Mouse (Mus musculus): ENCODE measurements around the gene Myom3. TPM values are rescaled to one million over a fixed set of nuclear protein-coding genes. Genes with fewer than 3 reads are reported as not detected.
"Not testable (repeated sequence)": the region's sequence is repeated elsewhere in the genome, so short reads cannot be mapped to it uniquely, and the experiment has no call there.

Myom3 gene
- polyA plus RNA-seq (2016; fragmentation: Nextera tagmentation; extraction: Ambion mirVana), result not detected in 2 replicates

DNA sequence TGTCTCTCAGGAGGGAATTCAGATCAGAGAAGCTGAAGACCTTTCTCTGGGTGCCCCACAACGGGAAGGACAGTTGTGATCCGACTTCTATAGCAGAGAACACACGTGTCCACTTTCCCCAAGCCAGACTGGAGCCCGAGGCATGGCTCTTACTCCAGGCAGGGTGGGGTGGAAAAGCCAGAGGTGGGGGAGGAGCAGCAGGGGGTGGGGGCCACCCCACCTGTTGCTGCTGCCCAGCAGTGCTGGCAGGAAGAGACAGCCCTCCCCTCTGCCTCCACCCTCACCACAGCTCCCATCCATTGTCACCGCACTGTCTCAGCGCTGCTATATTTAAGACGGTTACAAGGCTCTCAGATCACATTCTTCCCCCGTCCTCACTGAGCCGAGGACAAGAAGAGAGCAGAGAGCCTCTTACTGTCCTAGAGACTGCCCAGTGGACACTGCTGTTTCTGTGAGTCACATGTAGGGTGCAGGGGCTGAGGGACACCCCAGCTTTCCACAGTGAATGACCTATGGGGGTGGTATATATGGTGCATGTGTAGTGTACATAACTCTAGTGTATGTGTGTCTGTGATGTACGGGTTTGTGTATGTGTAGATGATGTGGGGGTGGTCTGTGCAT lies at the start of gene Myom3:
Gene Myom3 (plus strand): TSS at position 360 of the 621 bp plus-strand sequence.
- WGBS, result 62% methylated on average over 10 of the region's 10 CpGs
- no peak for DNase-seq (ENCODE audit: low spot score)
- H3K27ac ChIP-seq, result no peak within 1 kb of the TSS

DNA sequence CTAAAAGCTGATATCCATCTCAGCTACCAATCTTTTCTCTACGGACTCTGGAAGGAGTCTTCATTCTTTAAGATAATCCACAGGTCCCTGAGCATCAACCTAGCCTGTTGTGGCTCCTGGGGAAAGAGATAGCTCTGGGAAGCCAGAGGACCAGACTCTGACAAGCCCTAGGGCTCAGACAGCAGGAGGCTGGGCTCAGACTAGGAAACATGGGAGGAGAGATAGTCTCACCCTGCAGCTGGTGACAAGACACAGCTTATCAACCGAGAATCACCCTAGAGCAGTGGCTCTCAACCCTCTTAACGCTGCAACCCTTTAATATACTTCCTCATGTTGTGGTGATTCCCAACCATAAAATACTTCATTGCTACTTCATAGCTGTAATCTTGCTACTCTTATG lies 49.1 kb upstream of the Myom3 start:
- 81% methylated on average over 3 of the region's 3 CpGs for WGBS
- Histone ChIP-seq H3K27me3 (ENCODE audit: insufficient read depth, poor library complexity, severe bottlenecking) (no peaks in the 10 kb centered on the region), H3K9me3 (no peaks in the 10 kb centered on the region), H3K36me3 (no peaks in the 10 kb centered on the region), H3K4me3 (no peak overlapping the region), H3K4me1 (replicated peaks) (peaks cover 3% of the 10 kb centered on the region), H3K27ac (no peak overlapping the region)
- DNase-seq (ENCODE audit: low spot score), result no peak

More for the DNA sequence above, at the start of gene Myom3:
- Histone ChIP-seq H3K4me3 (no peak within 1 kb of the TSS), H3K27me3 (ENCODE audit: insufficient read depth, poor library complexity, severe bottlenecking) (peaks cover 10% of the 10 kb centered on the region; the same call in 1 of the 2 replicates), H3K4me1 (replicated peaks) (peaks cover 36% of the 10 kb centered on the region), H3K36me3 (no peaks in the 10 kb centered on the region), H3K9me3 (peaks cover 3% of the 10 kb centered on the region; the same call in 1 of the 2 replicates)

DNA sequence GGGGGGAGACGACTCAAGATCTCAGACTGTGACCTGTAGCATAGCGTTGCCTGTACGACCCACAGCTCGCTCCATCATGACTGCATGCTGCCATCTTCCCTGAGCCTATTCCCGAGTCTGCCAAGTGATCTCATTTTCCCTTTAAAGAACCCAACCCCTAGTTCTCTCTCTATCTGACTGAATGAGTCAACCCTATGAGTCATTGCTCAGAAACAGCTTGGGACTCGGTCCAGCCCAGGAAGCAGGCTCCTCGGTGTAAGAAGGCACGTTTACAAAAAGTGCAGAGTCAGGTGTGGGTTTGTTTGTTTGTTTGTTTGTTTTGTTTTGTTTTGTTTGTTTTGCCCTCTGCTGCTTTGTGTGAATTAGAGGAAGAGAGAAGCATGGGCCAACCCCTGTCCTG lies 44.7 kb upstream of the Myom3 start:
- Histone ChIP-seq H3K36me3 (no peaks in the 10 kb centered on the region), H3K27ac (no peak overlapping the region), H3K4me3 (no peak overlapping the region), H3K9me3 (no peaks in the 10 kb centered on the region), H3K27me3 (ENCODE audit: insufficient read depth, poor library complexity, severe bottlenecking) (no peaks in the 10 kb centered on the region), H3K4me1 (replicated peaks) (no peaks in the 10 kb centered on the region; the same call in 1 of the 2 replicates)
- 90% methylated on average over 8 of the region's 8 CpGs for WGBS
- no peak for DNase-seq (ENCODE audit: low spot score)

DNA sequence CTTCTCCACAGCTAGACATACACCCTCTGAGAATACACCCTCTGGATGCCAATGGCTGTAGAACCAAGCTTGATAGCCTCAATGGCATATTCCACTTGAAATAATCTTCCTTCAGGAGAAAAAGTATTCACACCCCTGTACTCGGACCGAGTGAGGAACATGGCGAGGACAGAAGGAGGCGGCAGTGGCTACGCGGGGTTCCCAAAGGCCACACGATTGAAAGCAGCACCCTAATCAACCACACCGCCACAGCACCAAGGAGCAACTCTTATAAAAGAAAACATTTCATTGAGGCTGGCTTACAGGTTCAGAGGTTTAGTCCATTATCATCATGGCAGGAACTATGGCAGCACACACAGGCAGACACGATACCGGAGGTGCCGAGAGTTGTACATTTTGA lies 43.1 kb upstream of the Myom3 start:
- not testable (repeated sequence) for H3K9me3 ChIP-seq; H3K4me1 ChIP-seq (replicated peaks); H3K36me3 ChIP-seq; H3K27me3 ChIP-seq (ENCODE audit: insufficient read depth, poor library complexity, severe bottlenecking); H3K27ac ChIP-seq; DNase-seq (ENCODE audit: low spot score); H3K4me3 ChIP-seq
- 94% methylated on average over 11 of the region's 11 CpGs for WGBS

DNA sequence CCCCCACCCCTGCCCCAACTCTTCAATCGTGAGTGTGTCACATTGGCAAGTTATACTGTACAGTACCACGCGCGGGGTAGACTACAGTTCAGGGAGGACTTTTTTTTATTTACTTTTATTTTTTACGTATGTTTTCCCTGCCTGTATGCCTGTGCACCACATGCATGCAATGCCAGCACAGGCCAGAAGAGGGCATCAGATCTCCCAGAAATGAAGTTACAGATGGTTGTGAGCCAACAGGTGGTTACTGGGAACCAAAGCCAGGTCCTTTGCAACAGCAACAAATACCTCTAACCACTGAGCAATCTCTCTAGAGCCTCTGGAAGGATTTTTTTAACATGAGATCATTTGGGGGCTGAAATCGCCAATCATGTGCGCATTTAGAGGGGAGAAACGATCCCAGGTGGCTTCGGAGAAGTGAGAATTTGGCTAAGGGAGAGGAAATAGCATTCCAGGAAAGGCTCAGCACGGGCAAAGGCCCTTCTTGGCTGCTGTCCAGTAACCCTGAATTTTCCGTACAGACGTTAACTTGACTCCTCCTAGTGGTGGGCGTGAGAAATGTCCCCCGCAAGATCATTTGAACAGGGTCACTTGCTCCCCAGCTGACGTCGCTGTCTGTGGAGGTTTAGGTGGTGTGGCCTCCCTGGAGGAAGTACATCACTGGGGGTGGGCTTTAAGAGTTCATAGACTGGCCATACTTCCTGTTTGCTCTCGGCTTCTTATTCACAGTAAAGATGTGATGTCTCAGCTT lies 36.8 kb upstream of the Myom3 start:
- Histone ChIP-seq H3K27me3 (ENCODE audit: insufficient read depth, poor library complexity, severe bottlenecking) (0 out of 2 replicates have a peak, but pooled peaks cover 7% of the 10 kb centered on the region), H3K4me1 (replicated peaks) (peaks cover 7% of the 10 kb centered on the region; the same call in 1 of the 2 replicates), H3K4me3 (no peak overlapping the region), H3K9me3 (peaks cover 6% of the 10 kb centered on the region; the same call in 1 of the 2 replicates), H3K27ac (no peak overlapping the region), H3K36me3 (no peaks in the 10 kb centered on the region)
- no peak for DNase-seq (ENCODE audit: low spot score)
- 80% methylated on average over 17 of the region's 17 CpGs for WGBS

DNA sequence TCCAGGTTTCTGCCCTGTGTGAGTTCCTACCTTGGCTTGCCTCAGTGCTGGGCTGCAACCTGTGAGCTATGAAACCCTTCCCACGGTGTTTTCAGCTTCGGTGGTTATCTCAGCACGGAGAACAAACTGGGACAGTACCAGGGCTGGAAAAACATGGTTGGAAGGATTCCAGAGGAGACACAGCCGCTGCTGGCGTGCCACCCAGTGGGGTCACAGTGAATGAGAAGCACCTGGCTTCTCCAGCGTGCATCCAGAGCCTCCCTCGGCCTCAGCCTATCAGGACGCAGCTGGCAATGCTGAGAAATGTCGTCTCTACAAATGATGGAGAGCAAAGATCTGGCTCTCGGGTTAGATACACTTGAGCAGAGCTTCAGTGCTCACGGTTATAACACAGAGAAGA lies 33.1 kb upstream of the Myom3 start:
- no peak for DNase-seq (ENCODE audit: low spot score)
- WGBS, result 80% methylated on average over 11 of the region's 11 CpGs

DNA sequence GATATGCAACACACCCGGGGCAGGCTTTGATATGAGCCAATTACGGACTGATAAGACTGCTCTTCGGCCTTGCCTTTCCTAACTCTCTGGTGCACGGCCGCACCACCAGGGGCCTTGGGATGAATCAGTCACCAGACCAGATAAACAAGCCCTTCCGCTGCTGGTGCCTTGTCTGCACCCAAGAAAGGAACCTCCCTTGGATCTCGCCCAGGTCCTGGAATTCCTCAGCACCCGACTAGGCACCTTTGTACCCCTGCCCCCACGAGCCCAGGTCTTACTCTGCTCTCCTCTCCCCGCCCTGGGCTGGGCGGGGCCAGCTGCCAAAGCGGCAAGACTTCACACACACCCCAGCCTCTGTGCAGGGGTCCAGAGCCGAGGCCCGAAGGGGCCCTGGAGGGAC lies 31.7 kb upstream of the Myom3 start, which contains the start of gene Il22ra1:
Gene Il22ra1 (plus strand): TSS at position 356 of the 400 bp plus-strand sequence.
- H3K4me3 ChIP-seq, result no peak within 1 kb of the TSS
- no peaks in the 10 kb centered on the region for H3K36me3 ChIP-seq
- no peak within 1 kb of the TSS for H3K27ac ChIP-seq
- DNase-seq (ENCODE audit: low spot score), result no peak
- peaks cover 13% of the 10 kb centered on the region; the same call in 1 of the 2 replicates for H3K4me1 ChIP-seq (replicated peaks)
- peaks cover 4% of the 10 kb centered on the region; the same call in 1 of the 2 replicates for H3K9me3 ChIP-seq
- H3K27me3 ChIP-seq (ENCODE audit: insufficient read depth, poor library complexity, severe bottlenecking), result 0 out of 2 replicates have a peak, but pooled peaks cover 8% of the 10 kb centered on the region
- 58% methylated on average over 14 of the region's 14 CpGs for WGBS

More for the DNA sequence above, 33.1 kb upstream of the Myom3 start:
- H3K27ac ChIP-seq, result no peak overlapping the region
- peaks cover 13% of the 10 kb centered on the region; the same call in 1 of the 2 replicates for H3K4me1 ChIP-seq (replicated peaks)
- H3K36me3 ChIP-seq, result no peaks in the 10 kb centered on the region
- peaks cover 6% of the 10 kb centered on the region; the same call in 1 of the 2 replicates for H3K9me3 ChIP-seq
- no peak overlapping the region for H3K4me3 ChIP-seq
- H3K27me3 ChIP-seq (ENCODE audit: insufficient read depth, poor library complexity, severe bottlenecking), result 0 out of 2 replicates have a peak, but pooled peaks cover 8% of the 10 kb centered on the region

DNA sequence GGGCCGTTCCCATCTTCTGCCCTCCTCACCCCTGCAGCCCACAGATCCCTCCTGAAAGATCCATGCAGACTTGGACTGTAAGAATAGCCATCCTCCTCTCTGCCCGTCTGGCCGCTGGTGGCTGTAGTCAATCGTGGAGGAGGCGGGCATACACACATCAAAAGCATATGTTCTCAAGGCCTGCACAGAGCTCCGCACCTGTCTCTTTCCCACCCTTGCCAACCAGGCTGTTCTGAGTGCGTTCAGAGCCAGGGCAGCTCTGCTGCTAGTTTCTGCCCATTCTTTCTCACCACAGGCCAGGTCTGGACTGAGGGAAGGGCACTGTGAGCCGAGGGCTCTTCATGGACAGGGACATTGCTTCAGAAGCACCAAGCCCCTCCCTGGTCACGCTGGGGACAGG lies 29.3 kb upstream of the Myom3 start:
- H3K27ac ChIP-seq, result no peak overlapping the region

DNA sequence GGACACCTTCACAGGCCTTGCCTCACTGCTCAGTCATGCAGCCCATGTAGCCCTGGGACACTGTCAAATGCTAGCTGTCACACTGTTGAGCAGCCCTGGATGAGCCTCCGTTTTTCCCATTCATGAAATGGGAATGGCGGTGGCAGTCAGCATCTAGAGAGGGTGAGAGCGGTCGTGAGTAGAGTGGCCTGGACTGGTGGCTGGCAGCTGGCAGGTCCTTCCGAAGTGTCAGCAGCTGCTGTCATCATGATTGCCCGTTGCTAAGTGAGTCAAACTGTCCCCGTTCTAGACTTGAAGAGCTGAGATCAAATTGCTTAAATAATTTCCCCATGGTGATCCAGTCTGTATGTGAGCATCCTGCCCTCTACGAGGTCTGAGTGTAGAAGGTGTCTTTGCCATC lies 28.6 kb upstream of the Myom3 start:
- Histone ChIP-seq H3K36me3 (no peaks in the 10 kb centered on the region), H3K4me1 (replicated peaks) (peaks cover 13% of the 10 kb centered on the region; the same call in 1 of the 2 replicates), H3K27ac (no peak overlapping the region), H3K4me3 (no peak overlapping the region), H3K27me3 (ENCODE audit: insufficient read depth, poor library complexity, severe bottlenecking) (0 out of 2 replicates have a peak, but pooled peaks cover 8% of the 10 kb centered on the region), H3K9me3 (peaks cover 14% of the 10 kb centered on the region; the same call in 1 of the 2 replicates)
- no peak for DNase-seq (ENCODE audit: low spot score)
- WGBS, result 85% methylated on average over 8 of the region's 8 CpGs

More for the DNA sequence above, 29.3 kb upstream of the Myom3 start:
- WGBS, result 85% methylated on average over 9 of the region's 9 CpGs
- H3K4me1 ChIP-seq (replicated peaks), result peaks cover 13% of the 10 kb centered on the region; the same call in 1 of the 2 replicates
- no peak overlapping the region for H3K4me3 ChIP-seq
- no peaks in the 10 kb centered on the region for H3K36me3 ChIP-seq
- H3K9me3 ChIP-seq, result peaks cover 9% of the 10 kb centered on the region; the same call in 1 of the 2 replicates
- H3K27me3 ChIP-seq (ENCODE audit: insufficient read depth, poor library complexity, severe bottlenecking), result 0 out of 2 replicates have a peak, but pooled peaks cover 8% of the 10 kb centered on the region
- no peak for DNase-seq (ENCODE audit: low spot score)

DNA sequence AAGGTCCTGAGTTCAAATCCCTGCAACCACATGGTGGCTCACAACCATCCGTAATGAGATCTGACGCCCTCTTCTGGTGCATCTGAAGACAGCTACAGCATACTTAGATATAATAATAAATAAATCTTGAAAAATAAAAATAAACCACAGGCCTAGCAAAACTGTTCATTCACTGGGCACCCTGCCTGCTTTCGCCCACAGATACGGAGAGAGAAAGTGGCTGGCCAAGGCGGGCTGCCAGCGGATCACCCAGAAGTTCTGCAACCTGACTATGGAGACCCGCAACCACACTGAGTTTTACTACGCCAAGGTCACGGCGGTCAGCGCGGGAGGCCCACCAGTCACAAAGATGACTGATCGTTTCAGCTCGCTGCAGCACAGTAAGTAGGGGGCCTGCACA lies 25.6 kb upstream of the Myom3 start:
- no peak overlapping the region for H3K4me3 ChIP-seq
- peaks cover 6% of the 10 kb centered on the region; the same call in 1 of the 2 replicates for H3K4me1 ChIP-seq (replicated peaks)
- 97% methylated on average over 14 of the region's 14 CpGs for WGBS
- H3K9me3 ChIP-seq, result peaks cover 14% of the 10 kb centered on the region; the same call in 1 of the 2 replicates
- H3K36me3 ChIP-seq, result no peaks in the 10 kb centered on the region
- no peak for DNase-seq (ENCODE audit: low spot score)
- no peak overlapping the region for H3K27ac ChIP-seq
- H3K27me3 ChIP-seq (ENCODE audit: insufficient read depth, poor library complexity, severe bottlenecking), result no peaks in the 10 kb centered on the region

DNA sequence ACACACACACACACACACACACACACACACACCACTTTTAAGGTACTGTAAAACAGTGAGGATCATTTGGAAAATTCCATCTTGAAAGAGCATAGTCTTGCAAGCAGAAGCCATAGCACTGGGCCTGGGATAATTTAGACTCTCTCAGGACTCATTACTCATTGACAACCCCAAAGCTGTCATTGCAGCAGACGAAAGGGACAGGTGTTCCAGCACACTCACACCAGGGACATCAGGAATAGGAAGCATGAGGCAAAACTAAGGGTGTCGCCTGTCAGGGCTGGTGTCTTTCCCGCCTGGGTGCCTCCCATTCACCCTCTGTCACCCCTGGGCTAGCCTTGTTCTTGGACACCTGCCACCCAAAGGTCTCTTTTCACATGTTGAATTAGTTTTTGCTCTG lies 22.6 kb upstream of the Myom3 start:
- 85% methylated on average over 3 of the region's 3 CpGs for WGBS
- H3K9me3 ChIP-seq, result peaks cover 14% of the 10 kb centered on the region; the same call in 1 of the 2 replicates
- no peaks in the 10 kb centered on the region for H3K27me3 ChIP-seq (ENCODE audit: insufficient read depth, poor library complexity, severe bottlenecking)
- peaks cover 11% of the 10 kb centered on the region; the same call in 1 of the 2 replicates for H3K4me1 ChIP-seq (replicated peaks)
- no peak overlapping the region for H3K4me3 ChIP-seq
- DNase-seq (ENCODE audit: low spot score), result no peak
- H3K27ac ChIP-seq, result no peak overlapping the region
- H3K36me3 ChIP-seq, result no peaks in the 10 kb centered on the region

DNA sequence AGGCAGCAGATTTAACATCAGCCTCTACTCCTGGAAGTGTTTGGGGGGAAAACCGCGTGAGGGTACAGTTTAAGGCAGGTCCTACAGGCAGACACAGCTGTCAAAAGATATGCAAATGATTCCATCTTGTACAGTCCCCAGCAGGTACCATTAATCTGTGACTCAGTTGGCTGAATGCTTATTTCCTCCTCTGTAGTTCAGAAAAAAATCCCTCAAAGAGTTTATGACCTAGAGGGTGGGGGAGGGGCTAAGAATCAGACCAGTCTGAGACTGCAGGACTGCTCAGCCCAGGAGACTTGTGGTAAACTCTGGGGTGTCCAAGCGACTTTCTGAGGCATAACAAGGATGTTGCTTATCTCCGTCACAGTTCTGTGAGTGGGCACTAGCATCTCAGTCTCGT lies 21.3 kb upstream of the Myom3 start:
- Histone ChIP-seq H3K9me3 (peaks cover 14% of the 10 kb centered on the region; the same call in 1 of the 2 replicates), H3K4me1 (replicated peaks) (peaks cover 11% of the 10 kb centered on the region; the same call in 1 of the 2 replicates), H3K36me3 (no peaks in the 10 kb centered on the region), H3K4me3 (no peak overlapping the region), H3K27me3 (ENCODE audit: insufficient read depth, poor library complexity, severe bottlenecking) (no peaks in the 10 kb centered on the region), H3K27ac (no peak overlapping the region)
- WGBS, result 76% methylated on average over 5 of the region's 5 CpGs
- DNase-seq (ENCODE audit: low spot score), result no peak

All from hindbrain, embryonic 10.5 days (tissue).